Mouse (Mus musculus) liver, adult (tissue): Measurements from ENCODE around the gene Naa15.

Experiments used
- GATA4 ChIP-seq: IDR thresholded peaks from 2 replicates; pipeline ENCODE4 v1.6.1; 2014; ENCODE audit warnings: mild to moderate bottlenecking, low read length; ENCODE audit not compliant: insufficient replicate concordance

Gene Naa15

DNA sequence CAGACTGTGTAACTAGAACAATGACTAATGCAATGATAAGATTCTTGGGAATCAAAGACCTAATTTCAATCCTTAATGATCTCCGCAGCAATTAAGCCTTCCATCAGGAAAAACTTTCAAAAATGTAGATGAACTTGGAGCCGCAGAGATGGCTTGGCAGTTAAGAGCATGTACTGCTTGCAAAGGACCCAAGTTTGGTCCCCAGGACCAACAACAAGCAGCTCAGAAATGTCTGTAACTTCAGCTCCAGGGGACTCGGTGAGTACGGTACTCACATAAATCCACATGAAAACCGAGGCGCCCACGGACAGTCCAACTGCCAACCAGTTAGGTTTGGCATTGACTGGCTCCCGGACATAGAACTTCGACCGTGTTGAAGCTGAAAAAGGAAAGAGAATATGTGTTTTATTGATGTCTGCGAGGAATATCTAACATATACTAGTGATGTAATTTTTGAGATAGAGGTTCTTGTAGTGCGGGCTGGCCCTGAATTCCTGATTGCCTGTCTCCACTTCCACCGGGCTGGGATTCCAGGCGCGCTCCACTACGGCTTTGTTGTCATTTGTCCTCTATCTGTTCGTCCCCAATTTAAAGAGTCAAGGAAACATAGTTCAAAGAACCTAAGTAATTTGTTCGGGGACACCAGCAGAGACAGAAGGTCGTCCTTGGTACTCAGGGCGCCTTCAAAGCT lies 6.9 kb upstream of the Naa15 start:
- TF ChIP-seq GATA4, result no peak

DNA sequence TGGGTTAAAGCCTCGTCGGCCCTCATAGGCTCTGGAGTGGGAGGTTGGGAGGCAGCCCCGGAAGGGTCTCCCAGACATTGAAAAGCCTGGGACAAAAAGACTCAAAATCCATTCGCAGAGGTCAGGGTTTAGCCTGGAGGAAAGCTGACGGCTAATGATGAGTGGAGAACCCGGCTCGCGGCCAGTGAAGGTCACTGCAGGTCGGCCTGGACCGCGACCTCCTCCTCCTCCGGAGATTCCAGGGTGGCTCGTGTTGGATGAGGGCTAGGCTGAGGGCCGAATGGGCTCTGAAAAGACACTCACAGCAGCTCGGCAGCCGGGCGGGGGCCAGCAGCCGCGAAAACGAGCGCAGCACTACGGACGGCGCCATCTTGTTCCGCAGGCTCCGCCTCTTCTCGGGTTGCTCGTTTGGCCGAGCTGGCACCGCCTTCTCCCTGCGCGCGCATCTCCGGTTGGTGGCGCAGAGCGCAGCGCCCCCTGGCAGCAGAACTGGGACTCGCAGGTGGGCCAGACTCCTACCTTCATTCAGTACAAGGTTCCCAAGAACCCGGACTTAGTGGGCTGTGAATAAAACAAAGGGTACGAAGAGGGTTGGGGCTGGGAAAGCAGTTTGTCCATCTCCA lies 6.3 kb upstream of the Naa15 start, which contains the start of gene Ndufc1:
Ndufc1 (minus strand) TSS at position 428 of the 623 bp plus-strand sequence.
- TF ChIP-seq GATA4, result no peak

DNA sequence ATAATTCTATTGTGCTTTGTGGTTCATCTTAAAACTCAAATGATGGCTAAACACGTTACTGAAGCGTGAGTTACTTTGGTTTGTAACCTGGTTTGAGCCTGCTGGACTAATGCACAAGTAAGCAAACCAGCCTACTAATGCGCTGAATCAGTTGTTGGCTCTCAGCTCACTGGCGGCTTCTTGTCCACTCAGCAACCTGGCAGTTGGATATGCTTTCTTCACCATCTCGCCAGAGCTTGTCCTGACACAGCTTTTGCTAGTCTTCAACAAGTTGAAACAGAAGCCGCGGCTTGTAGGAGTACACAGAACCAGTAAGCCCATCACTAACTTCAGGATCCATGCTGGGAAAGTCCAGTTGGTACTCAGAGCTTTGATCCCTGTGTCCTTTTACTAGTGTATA lies 2.5 kb upstream of the Naa15 start:
- TF ChIP-seq GATA4, result no peak

DNA sequence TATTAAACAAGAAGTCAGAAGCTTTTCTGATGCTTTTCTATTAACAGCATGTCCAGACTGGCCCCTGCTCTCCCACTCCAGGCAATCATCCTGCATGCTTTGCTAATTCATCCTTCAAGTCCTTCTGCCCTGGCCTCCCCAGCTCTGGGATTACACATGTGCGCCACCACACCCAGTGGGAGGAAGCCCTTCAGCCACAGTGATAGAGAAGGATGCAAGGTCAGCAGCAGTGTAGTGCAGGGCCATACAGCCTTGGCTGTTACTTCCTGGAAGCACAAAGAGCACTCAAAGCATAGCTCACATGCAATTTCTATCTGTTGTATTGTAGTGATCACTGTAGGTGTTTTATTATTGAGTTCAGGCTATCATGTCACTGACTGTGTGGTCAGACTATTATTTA lies 1.7 kb upstream of the Naa15 start:
- peak; percentile 55; the same call in 1 of the 2 replicates for TF ChIP-seq GATA4

DNA sequence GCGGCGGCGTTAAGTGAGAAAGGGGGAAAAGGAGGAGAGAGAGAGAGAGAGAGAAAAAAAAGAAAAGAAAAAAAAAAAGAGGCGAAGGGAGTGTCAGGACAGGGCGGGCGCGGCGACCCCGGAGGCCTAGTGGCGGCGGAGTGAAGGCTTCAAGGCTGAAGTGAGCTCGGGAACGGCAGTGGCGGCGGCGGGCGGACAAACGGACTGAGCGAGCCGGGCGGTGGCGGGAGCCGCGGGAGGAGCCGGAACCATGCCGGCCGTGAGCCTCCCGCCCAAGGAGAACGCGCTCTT lies 1.1 kb downstream of the Naa15 start:
- TF ChIP-seq GATA4, result no peak

DNA sequence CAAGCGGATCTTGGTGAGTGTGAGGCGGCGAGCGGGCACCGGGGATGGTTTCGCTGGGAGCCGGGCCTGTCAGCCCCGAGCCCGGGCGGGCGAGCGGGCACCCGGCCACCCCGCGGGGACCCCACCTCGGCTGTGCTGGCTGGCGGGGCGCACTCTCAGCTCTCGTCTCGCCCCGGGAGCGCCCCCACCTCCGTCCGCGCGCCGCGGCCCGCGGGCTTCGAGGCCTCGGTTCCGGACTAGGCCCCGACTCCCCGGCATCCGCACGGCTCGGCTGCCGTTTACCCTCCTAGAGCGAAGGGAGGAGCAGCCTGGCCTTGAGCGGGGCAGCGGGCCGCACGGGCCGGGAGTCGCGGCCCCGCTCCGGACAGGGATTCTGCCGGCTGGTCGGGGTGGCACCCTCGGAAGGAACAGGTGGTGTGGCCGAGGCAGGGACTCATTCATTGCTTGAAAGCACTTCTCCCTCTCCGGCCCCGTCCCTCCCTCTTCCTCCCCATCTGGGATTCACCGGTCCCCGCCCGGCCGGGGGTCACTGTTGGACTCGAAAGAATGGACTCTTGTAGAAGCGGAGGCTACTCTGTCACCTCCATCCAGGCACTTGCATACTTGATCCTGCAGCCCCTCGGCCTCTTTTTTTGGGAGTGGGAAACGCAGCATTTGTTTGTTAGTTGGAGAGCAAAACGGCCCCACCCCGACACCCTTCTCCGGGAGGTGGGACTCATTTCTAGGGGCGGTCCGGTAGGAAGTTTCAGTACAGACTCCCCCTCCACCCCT lies 1.6 kb downstream of the Naa15 start:
- TF ChIP-seq GATA4, result no peak

DNA sequence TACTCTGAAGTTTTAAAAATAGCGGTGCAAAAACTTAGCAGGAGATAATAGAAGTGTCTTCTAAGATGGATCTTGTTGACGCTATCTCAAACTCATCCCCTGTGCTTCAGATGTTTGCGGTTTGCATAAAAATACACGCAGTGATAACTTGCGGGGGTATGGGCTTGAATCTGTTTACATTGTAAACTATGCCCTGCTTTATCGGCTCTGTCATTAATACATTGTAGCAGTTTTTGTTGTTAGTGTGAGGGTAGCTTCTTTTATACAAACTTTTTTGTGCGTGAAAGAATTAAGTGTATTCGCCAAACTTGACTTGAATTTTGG lies 2.1 kb downstream of the Naa15 start:
- no peak for TF ChIP-seq GATA4

DNA sequence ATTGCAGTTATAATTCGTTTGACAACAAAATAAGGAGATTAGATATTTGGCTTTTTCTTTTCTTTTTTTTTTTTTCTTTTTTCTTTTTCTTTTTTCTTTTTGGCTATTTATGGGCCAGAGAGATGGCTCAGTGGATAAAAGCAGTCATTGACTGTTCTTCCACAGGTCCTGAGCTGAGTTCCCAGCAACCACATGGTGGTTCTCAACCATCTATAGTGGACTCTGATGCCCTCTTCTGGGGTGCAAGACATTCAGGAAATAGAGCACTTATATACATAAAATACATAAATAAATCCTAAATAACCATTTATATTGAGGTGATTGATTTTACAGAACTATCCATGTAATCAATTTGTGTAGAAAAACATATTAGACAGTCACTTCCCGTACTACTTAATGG lies 2.5 kb downstream of the Naa15 start:
- no peak for TF ChIP-seq GATA4

DNA sequence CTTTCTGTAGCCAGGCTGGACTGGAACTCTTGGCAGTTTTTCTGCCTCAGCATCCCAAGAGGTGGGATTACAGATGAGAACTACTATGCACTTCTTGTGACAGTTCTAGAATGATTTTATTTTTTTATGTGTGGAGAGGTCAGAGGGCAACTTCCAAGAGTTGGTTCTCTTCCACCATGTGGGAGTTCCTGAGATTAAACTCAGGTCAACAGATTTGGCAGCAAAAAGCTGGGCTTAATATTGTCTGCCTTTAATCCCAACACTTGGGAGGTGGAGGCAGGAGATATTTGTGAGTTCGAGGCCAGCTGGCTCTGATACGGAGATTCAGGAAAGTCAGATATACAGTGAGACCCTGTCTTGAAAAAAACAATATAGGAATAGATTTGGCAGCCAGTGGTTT lies 3.0 kb downstream of the Naa15 start:
- TF ChIP-seq GATA4, result no peak

DNA sequence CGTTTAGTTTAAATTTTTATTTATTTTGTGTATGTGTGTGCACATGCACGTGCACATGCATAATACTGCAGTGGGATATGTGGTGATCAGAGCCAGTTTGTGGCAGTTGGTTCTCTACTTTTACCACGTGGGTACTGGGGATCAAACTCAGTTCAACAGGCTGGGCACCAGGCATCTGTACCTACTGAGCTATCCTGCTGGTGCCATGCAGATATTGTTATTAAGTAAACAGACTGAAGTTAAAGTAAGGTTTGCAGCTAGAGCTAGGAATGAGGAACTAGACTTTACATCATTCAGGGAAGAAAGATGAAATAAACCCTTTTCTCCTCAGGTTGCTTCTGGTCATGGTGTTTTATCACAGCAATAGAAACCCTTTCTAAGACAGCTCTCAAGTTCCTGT lies 7.0 kb downstream of the Naa15 start:
- no peak for TF ChIP-seq GATA4

DNA sequence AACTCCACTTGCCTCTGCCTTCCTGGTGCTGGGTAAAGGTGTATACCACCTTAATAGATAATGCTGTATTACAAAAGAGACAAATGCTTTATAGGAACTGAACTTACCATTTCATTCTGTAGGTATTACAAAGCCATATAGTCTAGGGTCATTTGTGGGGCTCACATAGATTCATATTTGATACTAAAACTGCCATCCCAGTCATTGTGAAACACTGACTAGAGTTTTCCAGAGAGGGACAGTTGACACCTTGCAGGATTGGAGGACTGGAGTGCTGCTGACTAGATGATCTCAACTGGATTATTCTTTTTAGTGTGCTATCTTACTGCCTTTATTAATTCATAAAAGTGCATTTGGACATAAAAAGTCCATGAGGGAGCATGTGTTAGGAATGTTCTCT lies 10.4 kb downstream of the Naa15 start:
- no peak for TF ChIP-seq GATA4

DNA sequence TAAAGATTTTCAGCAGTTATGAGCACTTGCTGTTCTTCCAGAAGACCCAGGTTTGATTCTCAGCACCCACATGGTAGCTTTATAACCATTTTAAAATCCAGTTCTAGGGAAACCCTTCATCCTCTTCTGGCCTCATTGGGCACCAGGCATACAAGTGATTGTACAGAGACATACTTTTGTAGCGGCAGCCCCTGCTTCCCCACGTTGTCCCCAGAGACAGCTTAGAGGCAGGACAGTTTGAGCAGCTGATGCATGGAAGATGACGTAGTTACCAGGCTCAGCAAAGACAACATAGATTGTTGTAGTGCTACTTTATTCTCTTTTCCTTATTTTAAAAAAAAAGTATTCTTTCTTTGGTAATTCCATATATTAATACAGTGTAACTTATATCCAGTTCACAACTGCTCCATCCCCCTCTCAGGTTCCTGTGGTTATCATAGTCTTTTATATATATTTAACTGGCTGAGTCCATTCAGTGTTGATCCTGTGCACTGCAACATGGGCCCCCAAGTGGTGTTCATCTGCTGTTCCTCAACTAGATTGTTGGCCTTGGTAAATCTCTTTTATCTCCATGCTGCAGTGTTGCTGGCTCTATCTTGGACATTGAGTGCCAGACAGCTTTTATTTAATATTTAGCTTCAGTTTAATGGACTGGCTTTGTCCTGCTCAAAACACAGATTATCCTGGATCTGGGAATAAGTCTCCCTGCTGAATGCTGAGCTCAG lies 20.1 kb downstream of the Naa15 start:
- no peak for TF ChIP-seq GATA4

DNA sequence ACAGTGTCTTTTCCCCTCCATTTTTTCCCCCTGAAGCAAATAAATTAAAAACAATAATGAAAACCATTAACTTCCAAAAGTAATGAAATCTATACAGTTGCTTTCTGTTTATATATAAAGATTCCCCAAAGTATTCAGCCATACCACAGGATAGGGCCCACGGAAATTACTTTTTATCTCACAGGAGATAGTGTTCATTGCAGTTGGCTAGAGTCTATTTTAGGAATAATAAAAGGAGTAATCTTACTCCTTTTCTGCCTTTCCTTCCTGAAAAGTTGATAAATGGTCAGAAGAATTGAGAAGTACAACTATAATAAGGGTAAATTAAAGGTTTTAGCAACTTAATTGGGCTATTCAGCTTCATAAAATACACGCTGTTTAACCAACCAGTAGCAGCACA lies 53.6 kb downstream of the Naa15 start:
- TF ChIP-seq GATA4, result peak; percentile 59; the same call in 1 of the 2 replicates

DNA sequence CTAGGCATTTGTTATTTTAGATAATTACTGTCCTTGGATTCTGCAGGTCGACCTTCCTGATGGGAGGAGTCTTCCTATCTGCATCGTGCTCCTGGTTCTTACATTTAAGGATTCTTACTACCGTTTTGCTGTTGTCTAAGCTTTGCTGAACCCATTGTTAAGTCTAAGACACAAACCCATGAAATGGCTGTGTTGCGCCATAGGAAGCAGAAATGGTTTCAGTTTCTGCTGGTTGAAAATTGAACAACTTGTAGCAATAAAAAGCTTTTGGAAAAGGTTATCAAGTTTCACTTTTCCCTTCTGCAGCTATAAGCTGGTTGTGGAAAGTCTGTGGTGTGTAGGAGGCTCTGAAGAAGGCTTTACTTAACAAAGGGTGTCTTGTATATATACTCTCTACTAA lies 60.8 kb downstream of the Naa15 start:
- TF ChIP-seq GATA4, result no peak

DNA sequence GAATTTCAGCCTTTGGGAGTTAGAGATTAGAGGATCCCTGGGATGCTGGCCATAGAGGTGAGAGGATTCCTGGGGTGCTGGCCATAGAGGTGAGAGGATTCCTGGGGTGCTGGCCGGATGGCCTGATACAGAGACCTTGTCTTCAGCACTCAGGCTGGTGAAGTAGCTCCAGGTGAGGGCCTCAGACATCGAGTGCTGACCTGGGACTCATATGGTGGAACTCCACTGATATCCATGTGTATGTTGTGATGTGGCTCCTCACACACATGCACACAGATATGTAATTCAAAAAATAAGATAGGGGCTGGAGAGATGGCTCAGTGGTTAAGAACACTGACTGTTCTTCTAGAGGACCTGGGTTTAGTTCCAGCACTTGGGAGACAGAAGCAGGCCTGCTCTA lies 64.9 kb downstream of the Naa15 start:
- TF ChIP-seq GATA4, result no peak

DNA sequence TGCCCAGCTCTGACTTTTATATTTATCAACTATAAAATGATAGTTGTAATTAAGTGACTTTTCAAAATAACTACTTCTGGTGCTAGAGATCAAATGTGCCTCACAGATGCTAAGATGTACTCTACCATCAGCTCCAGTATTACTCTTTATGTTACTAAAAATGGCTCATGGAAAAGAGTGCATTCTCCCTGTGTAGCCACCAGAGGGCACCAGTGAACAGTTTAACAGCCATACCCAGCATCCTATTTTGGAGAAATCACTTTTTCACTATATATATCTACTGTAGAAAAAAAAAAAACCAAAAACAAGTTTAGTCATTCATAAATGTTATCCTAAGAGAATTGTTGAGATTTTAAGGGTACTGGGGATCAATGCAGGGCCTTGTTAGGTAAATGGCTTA lies 66.1 kb downstream of the Naa15 start:
- no peak for TF ChIP-seq GATA4
